Mouse (Mus musculus) limb, embryonic 14.5 days (tissue): ENCODE measurements around the gene Klkb1. TPM values are rescaled to one million over a fixed set of nuclear protein-coding genes. Genes with fewer than 3 reads are reported as not detected.
A peak's percentile ranks its signal among the peaks of the same experiment; 100 is the strongest.

ENCODE experiments used
- ATAC-seq: fragments of 200-750 bp; cut with Nextera tagmentation; 2 replicates; pipeline ENCODE4 v1.8.0; 2017; ENCODE audit warnings: low read depth, moderate number of reproducible peaks, moderate TSS enrichment; ENCODE audit not compliant: low FRiP score
- DNase-seq: peaks from one replicate; pipeline ENCODE4 v3.0.0-alpha.2; 2015; ENCODE audit warnings: low spot score
- H3K27ac ChIP-seq: fragments of 300-500 bp; sonication (generic); replicated peaks from 2 replicates; pipeline ENCODE4 v1.5.1; 2014; ENCODE audit warnings: low read depth, mild to moderate bottlenecking, low read length, moderate library complexity, mixed read lengths
- H3K27me3 ChIP-seq: fragments of 300-500 bp; sonication (generic); 2 replicates; pipeline ENCODE4 v1.6.1; 2014; ENCODE audit warnings: low read length, mixed read lengths; ENCODE audit not compliant: control insufficient read depth, insufficient read depth
- H3K36me3 ChIP-seq: fragments of 300-500 bp; sonication (generic); 2 replicates; pipeline ENCODE4 v1.6.1; 2014; ENCODE audit warnings: mild to moderate bottlenecking, low read length, moderate library complexity, mixed read lengths; ENCODE audit not compliant: control insufficient read depth, insufficient read depth
- H3K4me1 ChIP-seq: fragments of 300-500 bp; sonication (generic); 2 replicates; pipeline ENCODE4 v1.6.1; 2014; ENCODE audit warnings: antibody characterized with exemption, low read length, mixed read lengths; ENCODE audit not compliant: control insufficient read depth, insufficient read depth
- H3K4me2 ChIP-seq: fragments of 300-500 bp; sonication (generic); replicated peaks from 2 replicates; pipeline ENCODE4 v1.6.1; 2014; ENCODE audit warnings: low read depth, mild to moderate bottlenecking, low read length, moderate library complexity; ENCODE audit not compliant: severe bottlenecking
- H3K4me3 ChIP-seq: fragments of 300-500 bp; sonication (generic); replicated peaks from 2 replicates; pipeline ENCODE4 v1.5.1; 2014; ENCODE audit warnings: low read length
- H3K9ac ChIP-seq: fragments of 300-500 bp; sonication (generic); 2 replicates; pipeline ENCODE4 v1.6.1; 2014; ENCODE audit warnings: mild to moderate bottlenecking, low read depth, low read length, moderate library complexity; ENCODE audit not compliant: severe bottlenecking
- H3K9me3 ChIP-seq: fragments of 300-500 bp; sonication (generic); 2 replicates; pipeline ENCODE4 v1.6.1; 2016; ENCODE audit warnings: low read length; ENCODE audit not compliant: control insufficient read depth
- POLR2A ChIP-seq: fragments of 200-500 bp; IDR thresholded peaks from 2 replicates; pipeline ENCODE4 v1.8.0; 2012; ENCODE audit warnings: inconsistent platforms, mild to moderate bottlenecking, moderate library complexity, borderline replicate concordance; ENCODE audit not compliant: insufficient read depth, insufficient read length; ENCODE audit errors: extremely low read depth
- WGBS: fragments of 180-500 bp; shearing (Covaris S2); extraction: QIAGEN DNeasy Blood & Tissue Kit; methylation state at CpG from one replicate; pipeline ENCODE4 v1.1.7; 2014; 5-methylcytosine and 5-hydroxymethylcytosine counted together
- polyA plus RNA-seq, 2 experiments: library from polyadenylated mRNA; depleted of rRNA in 1 of 2; stranded (reverse) in 1 of 2; unstranded in 1 of 2; fragments of >200 nt; fragmentation: Nextera tagmentation in 1 of 2; extraction: Ambion mirVana in 1 of 2; gene quantifications; 2 replicates each; pipeline versions ENCODE4 v1.2.1 to v1.2.3; 2012 to 2014

The Klkb1 gene
- polyA plus RNA-seq (2012; rRNA removed) (0.01 TPM in 2 replicates), polyA plus RNA-seq (2014; fragmentation: Nextera tagmentation; extraction: Ambion mirVana) (not detected in 2 replicates)

GRCm38 (mm10) chr8:45294687-45295086 lies at the start of gene Klkb1:
TSS of gene Klkb1 (minus strand) at chr8:45294859.
- no peaks in the 10 kb centered on the region for H3K27me3 ChIP-seq
- no peak within 1 kb of the TSS for H3K27ac ChIP-seq
- no peaks in the 10 kb centered on the region for H3K4me1 ChIP-seq
- H3K36me3 ChIP-seq, result no peaks in the 10 kb centered on the region
- TF ChIP-seq POLR2A, result no peak
- H3K9ac ChIP-seq, result no peak within 1 kb of the TSS
- WGBS, result 93% methylated on average over 7 of the region's 7 CpGs
- no peaks in the 10 kb centered on the region for H3K9me3 ChIP-seq
- no peak within 1 kb of the TSS for H3K4me2 ChIP-seq
- no peak within 1 kb of the TSS for H3K4me3 ChIP-seq
- ATAC-seq (no peak), DNase-seq (no peak)

- Histone ChIP-seq H3K27me3 (no peaks in the 10 kb centered on the region), H3K9me3 (no peaks in the 10 kb centered on the region), H3K4me3 (no peak overlapping the region), H3K9ac (no peak overlapping the region), H3K36me3 (peaks cover 28% of the 10 kb centered on the region), H3K27ac (no peak overlapping the region), H3K4me1 (no peaks in the 10 kb centered on the region), H3K4me2 (no peak overlapping the region)
- no peak for TF ChIP-seq POLR2A
- DNase-seq, result no peak
- 90% methylated on average over 8 of the region's 8 CpGs for WGBS
- ATAC-seq, result no peak
Measured at GRCm38 (mm10) chr8:45344298-45344697, 49.6 kb upstream of the Klkb1 start.

- ATAC-seq, result no peak
- H3K9me3 ChIP-seq, result no peaks in the 10 kb centered on the region
- no peak for DNase-seq
- H3K36me3 ChIP-seq, result 0 out of 2 replicates have a peak, but pooled peaks cover 24% of the 10 kb centered on the region
- H3K4me2 ChIP-seq, result no peak overlapping the region
- no peak overlapping the region for H3K27ac ChIP-seq
- H3K9ac ChIP-seq, result no peak overlapping the region
- TF ChIP-seq POLR2A, result no peak
- H3K4me3 ChIP-seq, result no peak overlapping the region
- H3K4me1 ChIP-seq, result no peaks in the 10 kb centered on the region
- WGBS, result 94% methylated on average over 12 of the region's 12 CpGs
- no peaks in the 10 kb centered on the region for H3K27me3 ChIP-seq
Measured at GRCm38 (mm10) chr8:45341630-45342628, 47.3 kb upstream of the Klkb1 start.

GRCm38 (mm10) chr8:45333493-45333892 lies 38.8 kb upstream of the Klkb1 start:
- Histone ChIP-seq H3K36me3 (no peaks in the 10 kb centered on the region), H3K9ac (peak overlapping the region; percentile 66), H3K4me1 (peaks cover 4% of the 10 kb centered on the region; the same call in 1 of the 2 replicates), H3K9me3 (no peaks in the 10 kb centered on the region), H3K27ac (no peak overlapping the region), H3K4me3 (peak overlapping the region; percentile 50), H3K27me3 (no peaks in the 10 kb centered on the region), H3K4me2 (peak overlapping the region; percentile 81)
- 2% methylated on average over 8 of the region's 8 CpGs for WGBS
- DNase-seq, result no peak
- no peak; the same call in 1 of the 2 replicates for ATAC-seq
- TF ChIP-seq POLR2A, result no peak

GRCm38 (mm10) chr8:45332685-45333409 lies 38.2 kb upstream of the Klkb1 start, which contains the start of gene Cyp4v3:
TSS of gene Cyp4v3 (minus strand) at chr8:45333216.
- 1% methylated on average over 41 of the region's 44 CpGs for WGBS
- H3K9ac ChIP-seq, result peak within 1 kb of the TSS; percentile 66
- TF ChIP-seq POLR2A, result peak; percentile 25; the same call in 1 of the 2 replicates
- H3K36me3 ChIP-seq, result no peaks in the 10 kb centered on the region
- DNase-seq (peak; percentile 66), ATAC-seq (peak; percentile 63)
- H3K9me3 ChIP-seq, result no peaks in the 10 kb centered on the region
- H3K27ac ChIP-seq, result no peak within 1 kb of the TSS
- peak within 1 kb of the TSS; percentile 50 for H3K4me3 ChIP-seq
- H3K4me2 ChIP-seq, result peak within 1 kb of the TSS; percentile 81
- peaks cover 4% of the 10 kb centered on the region; the same call in 1 of the 2 replicates for H3K4me1 ChIP-seq
- H3K27me3 ChIP-seq, result no peaks in the 10 kb centered on the region
